Mouse (Mus musculus) liver, embryonic 14.5 days (tissue): ENCODE results near the gene Clic6. TPM values are rescaled to one million over a fixed set of nuclear protein-coding genes. Genes with fewer than 3 reads are reported as not detected.

ENCODE experiments used
- ATAC-seq: fragments of 200-750 bp; cut with Nextera tagmentation; 2 replicates; pipeline ENCODE4 v1.8.0; 2017; ENCODE audit warnings: moderate number of reproducible peaks, mild to moderate bottlenecking, moderate library complexity; ENCODE audit not compliant: insufficient read depth
- DNase-seq, 3 experiments: peaks; one replicate each; pipeline ENCODE4 v3.0.0-alpha.2; 2012 to 2013; ENCODE audit warnings: low read depth in 3 of 3, low spot score in 3 of 3
- H3K27ac ChIP-seq: fragments of 300-500 bp; sonication (generic); 2 replicates; pipeline ENCODE4 v1.5.1; 2014; ENCODE audit warnings: moderate library complexity, mild to moderate bottlenecking, control low read depth, inconsistent platforms
- H3K27me3 ChIP-seq: fragments of 300-500 bp; sonication (generic); 2 replicates; pipeline ENCODE4 v1.6.1; 2014; ENCODE audit warnings: mild to moderate bottlenecking, low read length, moderate library complexity; ENCODE audit not compliant: control insufficient read depth, insufficient read depth
- H3K36me3 ChIP-seq: fragments of 300-500 bp; sonication (generic); replicated peaks from 2 replicates; pipeline ENCODE4 v1.6.1; 2014; ENCODE audit warnings: low read depth; ENCODE audit not compliant: control insufficient read depth, insufficient read depth
- H3K4me1 ChIP-seq, 2 experiments: fragments of 200-500 bp in 1 of 2; fragments of 300-500 bp in 1 of 2; sonication (generic) in 1 of 2; replicated peaks; 2 replicates each; pipeline ENCODE4 v1.6.1; 2012 to 2014; ENCODE audit warnings: antibody characterized with exemption in 1 of 2, inconsistent platforms in 1 of 2, low read length in 1 of 2; ENCODE audit not compliant: control insufficient read depth in 2 of 2, insufficient read depth in 2 of 2
- H3K4me2 ChIP-seq: fragments of 300-500 bp; sonication (generic); 2 replicates; pipeline ENCODE4 v1.6.1; 2014; ENCODE audit warnings: low read depth, mild to moderate bottlenecking, control low read depth, moderate library complexity
- H3K4me3 ChIP-seq, 2 experiments: fragments of 200-500 bp in 1 of 2; fragments of 300-500 bp in 1 of 2; sonication (generic) in 1 of 2; 2 replicates each; pipeline ENCODE4 v1.5.1; 2012 to 2014; ENCODE audit warnings: low read depth in 2 of 2, low read length in 2 of 2, mild to moderate bottlenecking in 2 of 2, control low read depth in 1 of 2, inconsistent platforms in 1 of 2, moderate library complexity in 1 of 2; ENCODE audit not compliant: insufficient read depth in 1 of 2
- H3K9ac ChIP-seq: fragments of 300-500 bp; sonication (generic); replicated peaks from 2 replicates; pipeline ENCODE4 v1.6.1; 2014; ENCODE audit warnings: mild to moderate bottlenecking, control low read depth, moderate library complexity
- H3K9me3 ChIP-seq: fragments of 300-500 bp; sonication (generic); 2 replicates; pipeline ENCODE4 v1.6.1; 2016; ENCODE audit warnings: low read length, mixed read lengths; ENCODE audit not compliant: control insufficient read depth
- CTCF ChIP-seq: IDR thresholded peaks from 2 replicates; pipeline ENCODE4 v1.5.1; 2016; ENCODE audit warnings: antibody characterized with exemption, low read depth, control low read depth
- EP300 ChIP-seq: IDR thresholded peaks from 2 replicates; pipeline ENCODE4 v1.6.1; 2016; ENCODE audit warnings: antibody characterized with exemption, low read depth
- WGBS: fragments of 180-500 bp; shearing (Covaris S2); extraction: QIAGEN DNeasy Blood & Tissue Kit; methylation state at CpG from one replicate; pipeline ENCODE4 v1.1.7; 2014; ENCODE audit not compliant: insufficient replicate concordance; 5-methylcytosine and 5-hydroxymethylcytosine counted together
- polyA plus RNA-seq, 2 experiments: library from polyadenylated mRNA; depleted of rRNA in 1 of 2; stranded (reverse) in 1 of 2; unstranded in 1 of 2; fragments of >200 nt; fragmentation: Nextera tagmentation in 1 of 2; extraction: Ambion mirVana in 1 of 2; gene quantifications; 2 replicates each; pipeline versions ENCODE4 v1.2.1 to v1.2.3; 2012 to 2014

The Clic6 gene
- polyA plus RNA-seq, 2 experiments: 0.11 to 0.28 TPM

DNA sequence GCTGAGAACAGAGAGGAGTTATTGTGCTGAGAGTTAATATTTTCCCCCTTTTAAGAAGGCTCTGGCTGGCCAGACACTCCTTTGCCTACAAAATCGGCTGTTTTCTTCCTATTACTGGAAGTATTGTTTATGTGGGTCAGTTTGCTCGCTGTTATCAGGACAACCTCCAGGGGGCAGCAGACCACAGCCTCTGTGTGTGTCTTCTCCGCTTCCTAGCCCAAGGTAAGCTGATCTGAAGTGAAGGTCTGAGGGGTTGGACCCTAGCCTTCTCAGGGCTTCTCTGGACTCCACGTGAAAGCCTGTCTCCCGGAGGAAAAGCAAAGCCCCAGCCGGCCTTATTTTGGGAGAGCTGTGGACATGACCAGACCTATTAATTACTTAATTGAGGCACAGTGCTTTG, 80.2 kb downstream of the Clic6 start:
- ATAC-seq: no peak
- H3K9me3 ChIP-seq: no peaks in the 10 kb centered on the region
- no peak overlapping the region for H3K9ac ChIP-seq
- peak; percentile 92 for TF ChIP-seq CTCF
- no peak for TF ChIP-seq EP300
- DNase-seq: peak; percentile 32 to 41 (median 37)
- no peak overlapping the region for H3K27ac ChIP-seq
- H3K4me3 ChIP-seq: no peak overlapping the region
- no peaks in the 10 kb centered on the region for H3K27me3 ChIP-seq
- no peaks in the 10 kb centered on the region; a peak in 1 of 4 replicates for H3K4me1 ChIP-seq
- no peaks in the 10 kb centered on the region for H3K36me3 ChIP-seq
- H3K4me2 ChIP-seq: no peak overlapping the region
- WGBS: 5% methylated on average over 6 of the region's 6 CpGs

DNA sequence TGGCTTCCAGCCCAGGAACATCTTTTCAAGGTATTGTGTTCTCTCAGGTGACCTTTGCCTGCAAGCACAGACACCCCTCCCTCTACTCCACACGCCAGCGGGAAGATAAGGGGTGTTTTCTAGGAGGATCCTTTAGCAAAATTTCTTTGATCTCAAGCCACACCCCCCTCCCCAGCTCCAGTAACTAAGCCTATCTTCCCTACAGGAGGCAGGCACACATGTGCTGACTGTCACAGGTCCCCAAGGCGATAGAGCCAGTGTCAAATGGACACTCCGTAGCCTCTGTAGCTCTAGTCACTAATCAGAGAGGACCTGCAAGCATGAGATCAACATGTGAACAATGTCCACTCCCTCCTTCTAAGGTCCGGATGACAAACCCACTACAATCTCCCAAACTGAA, 80.6 kb downstream of the Clic6 start:
- Histone ChIP-seq H3K4me2 (no peak overlapping the region), H3K27me3 (no peaks in the 10 kb centered on the region), H3K4me1 (no peaks in the 10 kb centered on the region; a peak in 1 of 4 replicates), H3K9ac (no peak overlapping the region), H3K27ac (no peak overlapping the region), H3K36me3 (no peaks in the 10 kb centered on the region), H3K4me3 (no peak overlapping the region), H3K9me3 (no peaks in the 10 kb centered on the region)
- DNase-seq (no peak), ATAC-seq (no peak)
- 19% methylated on average over 5 of the region's 5 CpGs for WGBS
- TF ChIP-seq EP300 (no peak), CTCF (no peak)

DNA sequence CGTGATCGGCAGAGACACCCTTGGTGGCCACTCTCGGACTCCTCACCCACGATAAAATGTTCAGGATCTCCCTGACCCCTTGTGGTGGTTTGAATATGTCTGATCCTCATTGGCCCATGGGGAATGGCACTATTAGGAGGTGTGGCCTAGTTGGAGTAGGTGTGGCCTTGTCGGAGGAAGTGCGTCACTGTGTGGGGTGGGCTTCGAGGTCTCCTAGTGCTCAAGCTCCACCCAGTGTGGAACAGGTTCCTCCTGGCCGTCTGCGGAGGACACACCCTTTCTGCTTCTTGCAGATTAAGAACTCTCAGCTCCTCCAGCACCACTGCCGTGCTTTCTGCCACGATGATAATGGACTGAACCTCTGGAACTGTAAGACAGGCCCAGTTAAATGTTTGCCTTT, 85.7 kb downstream of the Clic6 start:
- TF ChIP-seq CTCF: no peak
- no peak for TF ChIP-seq EP300
- Histone ChIP-seq H3K27me3 (no peaks in the 10 kb centered on the region), H3K9ac (no peak overlapping the region), H3K36me3 (no peaks in the 10 kb centered on the region), H3K9me3 (no peaks in the 10 kb centered on the region), H3K27ac (no peak overlapping the region), H3K4me3 (no peak overlapping the region), H3K4me2 (no peak overlapping the region), H3K4me1 (no peaks in the 10 kb centered on the region)
- no peak for DNase-seq
- no peak for ATAC-seq
- 67% methylated on average over 11 of the region's 11 CpGs for WGBS

DNA sequence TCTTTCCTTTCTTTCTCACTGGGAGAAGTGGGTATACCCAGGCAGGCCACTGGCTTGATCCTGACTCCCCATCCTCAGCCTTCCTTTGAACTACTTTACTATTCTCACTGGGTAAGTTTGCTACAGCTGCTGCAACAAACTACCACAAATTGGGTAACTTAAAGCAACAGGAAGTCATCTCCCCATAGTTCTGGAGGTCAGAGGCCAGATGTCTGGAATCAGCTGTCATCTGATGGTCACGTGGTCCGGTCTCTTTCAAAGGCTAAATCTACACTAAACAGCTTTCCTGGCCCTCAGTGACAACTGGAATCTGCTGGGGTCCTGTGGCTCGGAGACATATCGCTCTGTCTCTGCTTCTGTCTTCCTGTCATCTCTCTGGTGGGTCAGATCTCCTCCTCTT, 87.7 kb downstream of the Clic6 start:
- H3K9ac ChIP-seq: no peak overlapping the region
- H3K27ac ChIP-seq: no peak overlapping the region
- no peak for DNase-seq
- H3K27me3 ChIP-seq: no peaks in the 10 kb centered on the region
- TF ChIP-seq CTCF: no peak
- no peak for TF ChIP-seq EP300
- no peaks in the 10 kb centered on the region for H3K9me3 ChIP-seq
- no peak for ATAC-seq
- H3K4me2 ChIP-seq: no peak overlapping the region
- H3K4me1 ChIP-seq: no peaks in the 10 kb centered on the region
- 28% methylated on average over 4 of the region's 4 CpGs for WGBS
- H3K36me3 ChIP-seq: no peaks in the 10 kb centered on the region
- no peak overlapping the region for H3K4me3 ChIP-seq

DNA sequence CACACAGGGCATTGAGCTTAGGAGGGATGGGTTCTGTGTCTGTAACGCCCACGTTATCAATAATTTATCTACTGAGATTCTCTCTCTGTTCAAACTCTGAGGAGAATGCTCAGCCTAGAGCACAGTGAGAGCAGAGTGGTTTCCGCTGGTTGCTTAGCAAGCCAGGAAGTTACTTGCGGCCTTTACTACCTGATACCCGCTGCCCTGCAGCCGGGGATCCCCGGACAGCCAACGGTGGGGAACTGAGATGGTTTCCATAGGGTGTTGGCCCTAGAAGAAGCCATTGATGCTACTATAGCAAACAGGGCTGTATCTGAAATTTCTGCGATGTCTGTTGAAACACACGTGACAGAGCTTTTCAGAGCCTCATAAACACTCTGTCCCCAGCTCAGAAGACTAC, 90.3 kb downstream of the Clic6 start:
- 55% methylated on average over 10 of the region's 10 CpGs for WGBS
- Histone ChIP-seq H3K9ac (no peak overlapping the region), H3K27me3 (no peaks in the 10 kb centered on the region), H3K36me3 (no peaks in the 10 kb centered on the region), H3K4me3 (no peak overlapping the region), H3K9me3 (no peaks in the 10 kb centered on the region), H3K4me2 (no peak overlapping the region), H3K4me1 (no peaks in the 10 kb centered on the region), H3K27ac (no peak overlapping the region)
- DNase-seq: no peak
- TF ChIP-seq CTCF (no peak), EP300 (no peak)
- no peak for ATAC-seq

DNA sequence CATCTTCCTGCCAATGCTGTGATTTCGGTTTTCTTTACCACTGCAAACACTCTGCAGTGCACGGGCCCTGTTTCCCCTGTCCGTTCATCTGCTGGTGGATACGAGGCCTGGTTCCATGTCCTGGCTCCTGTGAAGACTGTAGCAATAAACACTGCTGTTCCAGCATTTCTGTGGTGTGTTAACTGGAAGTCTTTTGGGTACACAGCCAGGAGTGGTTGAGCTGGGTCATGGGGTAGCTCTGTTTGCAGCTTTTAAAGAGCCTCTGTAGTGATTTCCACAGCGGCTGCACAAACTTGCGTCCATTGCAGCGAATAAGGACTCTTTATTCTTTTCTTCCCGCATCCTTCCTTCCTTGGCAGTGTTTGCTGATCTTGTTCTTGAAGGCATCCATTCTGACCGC, 91.8 kb downstream of the Clic6 start:
- WGBS: 66% methylated on average over 9 of the region's 9 CpGs
- Histone ChIP-seq H3K9me3 (no peaks in the 10 kb centered on the region), H3K9ac (no peak overlapping the region), H3K27me3 (no peaks in the 10 kb centered on the region), H3K4me2 (no peak overlapping the region), H3K4me3 (no peak overlapping the region), H3K4me1 (no peaks in the 10 kb centered on the region), H3K36me3 (no peaks in the 10 kb centered on the region), H3K27ac (no peak overlapping the region)
- TF ChIP-seq CTCF (no peak), EP300 (no peak)
- no peak for ATAC-seq
- DNase-seq: no peak
